Mouse (Mus musculus) testis, adult 2 months (tissue): ENCODE measurements around the gene Lrrc28.

ENCODE experiments used
- CTCF ChIP-seq: fragments of 200-500 bp; IDR thresholded peaks from 2 replicates; pipeline ENCODE4 v1.5.1; 2012; ENCODE audit warnings: low read depth, mild to moderate bottlenecking, inconsistent platforms, low read length, moderate library complexity; ENCODE audit not compliant: control insufficient read depth, insufficient read depth, insufficient replicate concordance
- POLR2A ChIP-seq: fragments of 200-500 bp; IDR thresholded peaks from 2 replicates; pipeline ENCODE4 v1.6.1; 2012; ENCODE audit warnings: low read depth, mild to moderate bottlenecking, inconsistent platforms, low read length, moderate library complexity; ENCODE audit not compliant: control insufficient read depth

DNA sequence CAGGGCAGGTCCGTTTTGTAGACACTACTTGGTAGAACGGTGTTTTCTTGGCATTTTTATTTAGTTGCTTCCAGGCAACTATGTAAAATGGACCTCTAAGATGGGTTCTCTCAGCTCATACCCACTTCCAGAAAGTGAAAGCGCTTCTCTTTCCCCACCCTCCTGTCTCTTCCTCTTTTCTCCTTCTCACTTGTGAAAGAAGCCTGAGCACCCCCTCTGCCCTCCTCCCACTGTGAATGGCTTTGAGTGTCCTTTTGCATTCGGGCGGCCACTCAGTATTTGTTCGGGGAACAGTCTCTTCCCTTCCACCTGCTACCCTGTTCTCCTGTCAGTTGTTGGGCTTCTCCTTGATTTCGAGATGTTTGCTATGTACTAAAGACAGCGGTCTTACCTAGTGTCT, 180.4 kb downstream of the Lrrc28 start:
- no peak for TF ChIP-seq CTCF
- no peak for TF ChIP-seq POLR2A
